Mouse (Mus musculus) limb, embryonic 14.5 days (tissue): ENCODE measurements at regions not wholly inside any gene's neighbourhood (a gene's known extent, or its start where the extent isn't known, plus 50 kb on each side); places are given as distances from the start of the nearest gene placed in this dataset.

Experiments
- ATAC-seq: fragments of 200-750 bp; cut with Nextera tagmentation; 2 replicates; pipeline ENCODE4 v1.8.0; 2017; ENCODE audit warnings: low read depth, moderate number of reproducible peaks, moderate TSS enrichment; ENCODE audit not compliant: low FRiP score
- DNase-seq: peaks from one replicate; pipeline ENCODE4 v3.0.0-alpha.2; 2015; ENCODE audit warnings: low spot score
- H3K27ac ChIP-seq: fragments of 300-500 bp; sonication (generic); replicated peaks from 2 replicates; pipeline ENCODE4 v1.5.1; 2014; ENCODE audit warnings: low read depth, mild to moderate bottlenecking, low read length, moderate library complexity, mixed read lengths
- H3K27me3 ChIP-seq: fragments of 300-500 bp; sonication (generic); 2 replicates; pipeline ENCODE4 v1.6.1; 2014; ENCODE audit warnings: low read length, mixed read lengths; ENCODE audit not compliant: control insufficient read depth, insufficient read depth
- H3K36me3 ChIP-seq: fragments of 300-500 bp; sonication (generic); 2 replicates; pipeline ENCODE4 v1.6.1; 2014; ENCODE audit warnings: mild to moderate bottlenecking, low read length, moderate library complexity, mixed read lengths; ENCODE audit not compliant: control insufficient read depth, insufficient read depth
- H3K4me1 ChIP-seq: fragments of 300-500 bp; sonication (generic); 2 replicates; pipeline ENCODE4 v1.6.1; 2014; ENCODE audit warnings: antibody characterized with exemption, low read length, mixed read lengths; ENCODE audit not compliant: control insufficient read depth, insufficient read depth
- H3K4me2 ChIP-seq: fragments of 300-500 bp; sonication (generic); replicated peaks from 2 replicates; pipeline ENCODE4 v1.6.1; 2014; ENCODE audit warnings: low read depth, mild to moderate bottlenecking, low read length, moderate library complexity; ENCODE audit not compliant: severe bottlenecking
- H3K4me3 ChIP-seq: fragments of 300-500 bp; sonication (generic); replicated peaks from 2 replicates; pipeline ENCODE4 v1.5.1; 2014; ENCODE audit warnings: low read length
- H3K9ac ChIP-seq: fragments of 300-500 bp; sonication (generic); 2 replicates; pipeline ENCODE4 v1.6.1; 2014; ENCODE audit warnings: mild to moderate bottlenecking, low read depth, low read length, moderate library complexity; ENCODE audit not compliant: severe bottlenecking
- H3K9me3 ChIP-seq: fragments of 300-500 bp; sonication (generic); 2 replicates; pipeline ENCODE4 v1.6.1; 2016; ENCODE audit warnings: low read length; ENCODE audit not compliant: control insufficient read depth
- POLR2A ChIP-seq: fragments of 200-500 bp; IDR thresholded peaks from 2 replicates; pipeline ENCODE4 v1.8.0; 2012; ENCODE audit warnings: inconsistent platforms, mild to moderate bottlenecking, moderate library complexity, borderline replicate concordance; ENCODE audit not compliant: insufficient read depth, insufficient read length; ENCODE audit errors: extremely low read depth
- WGBS: fragments of 180-500 bp; shearing (Covaris S2); extraction: QIAGEN DNeasy Blood & Tissue Kit; methylation state at CpG from one replicate; pipeline ENCODE4 v1.1.7; 2014; 5-methylcytosine and 5-hydroxymethylcytosine counted together

DNA sequence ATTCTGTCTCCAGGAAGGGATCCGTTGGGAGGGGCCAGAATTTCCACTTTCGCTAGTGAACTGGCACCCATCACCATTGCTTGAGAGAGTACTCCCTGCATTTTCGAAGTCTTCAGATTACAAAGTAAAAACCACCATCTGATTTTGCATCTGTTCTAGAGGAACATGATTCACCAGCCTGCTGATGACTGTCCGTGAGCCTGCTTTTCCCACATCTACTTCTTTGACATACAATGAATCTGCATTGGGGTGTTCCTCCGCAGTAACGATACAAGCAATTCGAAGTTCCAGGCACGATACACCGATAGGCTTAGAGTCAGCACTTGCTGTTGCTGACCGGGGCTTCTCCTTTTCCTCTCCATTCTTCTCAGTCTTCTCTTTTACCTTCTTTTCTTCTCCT, 285.1 kb upstream of the Gm4791 start:
- H3K4me1 ChIP-seq: no peaks in the 10 kb centered on the region
- H3K27me3 ChIP-seq: no peaks in the 10 kb centered on the region
- no peak overlapping the region for H3K4me3 ChIP-seq
- WGBS: 87% methylated on average over 10 of the region's 10 CpGs
- no peaks in the 10 kb centered on the region for H3K9me3 ChIP-seq
- TF ChIP-seq POLR2A: no peak
- no peak for ATAC-seq
- H3K27ac ChIP-seq: no peak overlapping the region
- DNase-seq: no peak
- no peak overlapping the region for H3K4me2 ChIP-seq
- H3K36me3 ChIP-seq: no peaks in the 10 kb centered on the region
- no peak overlapping the region for H3K9ac ChIP-seq

DNA sequence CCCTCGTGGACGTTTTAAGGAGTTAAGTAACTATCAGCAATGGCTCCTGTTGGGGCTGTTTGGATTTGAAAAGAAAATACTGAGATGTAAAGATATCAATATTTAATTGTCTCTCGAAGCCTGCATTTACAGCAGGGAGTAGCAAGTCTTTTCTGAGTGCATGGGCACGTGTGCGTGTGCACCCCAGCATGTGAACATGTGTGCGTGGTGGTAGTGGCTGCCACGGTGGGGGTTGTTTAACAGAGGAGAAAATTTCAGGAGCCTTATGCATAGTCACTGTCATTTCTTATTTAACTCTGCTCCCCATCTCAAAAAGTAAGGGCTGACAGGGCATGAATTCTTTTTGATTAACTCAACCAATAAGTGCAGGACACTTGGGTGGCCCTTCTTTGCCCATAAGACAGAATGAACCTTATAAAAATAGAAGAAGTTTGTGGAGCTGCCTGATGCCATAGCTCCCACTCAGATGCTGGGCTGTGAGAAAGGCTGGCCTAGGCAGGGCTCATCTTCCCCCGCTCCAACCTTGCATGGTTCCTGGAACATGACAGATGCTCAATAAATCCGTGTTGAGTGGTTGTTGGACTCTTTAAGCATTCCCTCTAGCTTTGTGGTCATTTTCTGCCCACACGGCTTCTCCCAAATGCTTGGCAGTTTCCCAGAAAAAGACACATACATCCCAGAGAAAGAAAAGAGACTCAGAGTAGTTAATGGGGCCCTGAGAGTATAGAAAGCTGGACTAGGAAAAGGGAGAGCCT, 294.2 kb upstream of the Gm4791 start:
- DNase-seq (peak; percentile 7), ATAC-seq (no peak)
- H3K9me3 ChIP-seq: no peaks in the 10 kb centered on the region
- no peak for TF ChIP-seq POLR2A
- no peak overlapping the region for H3K4me2 ChIP-seq
- no peaks in the 10 kb centered on the region; the same call in 1 of the 2 replicates for H3K4me1 ChIP-seq
- no peaks in the 10 kb centered on the region for H3K36me3 ChIP-seq
- H3K4me3 ChIP-seq: no peak overlapping the region
- no peak overlapping the region for H3K27ac ChIP-seq
- 63% methylated on average over 10 of the region's 10 CpGs for whole genome bisulfite sequencing
- no peak overlapping the region for H3K9ac ChIP-seq
- H3K27me3 ChIP-seq: peaks cover 10% of the 10 kb centered on the region; the same call in 1 of the 2 replicates

GRCm38 (mm10) chr9:46703674-46704073, 294.9 kb upstream of the Gm4791 start:
- TF ChIP-seq POLR2A: no peak
- H3K4me2 ChIP-seq: no peak overlapping the region
- H3K4me3 ChIP-seq: no peak overlapping the region
- no peak overlapping the region for H3K27ac ChIP-seq
- no peak overlapping the region for H3K9ac ChIP-seq
- H3K36me3 ChIP-seq: no peaks in the 10 kb centered on the region
- H3K4me1 ChIP-seq: no peaks in the 10 kb centered on the region; the same call in 1 of the 2 replicates
- no peaks in the 10 kb centered on the region for H3K9me3 ChIP-seq
- ATAC-seq (no peak), DNase-seq (no peak)
- WGBS: 59% methylated on average over 8 of the region's 8 CpGs
- H3K27me3 ChIP-seq: peaks cover 10% of the 10 kb centered on the region; the same call in 1 of the 2 replicates

DNA sequence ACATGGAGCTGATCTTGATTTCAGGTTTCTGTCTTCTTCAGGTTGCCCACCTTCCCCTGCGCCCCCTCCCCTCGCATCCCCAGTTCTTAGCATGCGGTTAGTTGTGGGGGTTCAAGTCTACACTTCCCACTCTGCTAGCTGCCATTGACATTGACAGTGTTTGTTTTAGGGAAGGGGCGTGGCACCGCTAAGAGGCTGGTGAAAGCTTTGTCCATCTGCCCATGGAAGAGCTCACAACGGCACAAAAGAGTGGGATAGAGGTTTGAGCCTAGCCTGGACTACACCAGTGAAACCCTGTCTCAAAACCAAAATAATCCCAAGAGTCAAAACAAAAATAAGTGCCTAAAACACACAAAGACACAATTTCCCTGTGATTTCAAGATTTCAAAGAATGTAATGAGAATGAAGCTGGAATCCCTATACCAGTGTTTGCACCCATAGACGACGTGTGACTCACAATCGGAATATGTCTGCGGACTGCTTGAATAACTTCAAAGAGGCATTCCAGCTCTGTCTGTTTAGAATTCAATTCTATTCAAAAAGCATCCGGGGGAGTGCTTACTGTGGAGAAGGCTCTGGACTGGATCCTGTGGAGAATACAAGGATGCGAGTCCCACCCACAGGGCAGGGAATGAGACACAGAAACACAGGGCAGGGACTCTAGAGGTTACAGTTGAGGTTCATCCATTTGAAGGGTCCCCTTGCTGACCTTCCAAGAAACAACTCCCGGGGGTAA, 295.5 kb upstream of the Gm4791 start:
- ATAC-seq (no peak), DNase-seq (no peak)
- peaks cover 10% of the 10 kb centered on the region; the same call in 1 of the 2 replicates for H3K27me3 ChIP-seq

GRCm38 (mm10) chr9:46702053-46702900, 296.3 kb upstream of the Gm4791 start:
- ATAC-seq (no peak), DNase-seq (no peak)
- Histone ChIP-seq H3K9ac (no peak overlapping the region), H3K27me3 (peaks cover 10% of the 10 kb centered on the region; the same call in 1 of the 2 replicates), H3K36me3 (no peaks in the 10 kb centered on the region), H3K27ac (no peak overlapping the region), H3K4me1 (no peaks in the 10 kb centered on the region; the same call in 1 of the 2 replicates), H3K4me2 (no peak overlapping the region), H3K4me3 (no peak overlapping the region), H3K9me3 (no peaks in the 10 kb centered on the region)
- WGBS: 31% methylated on average over 16 of the region's 16 CpGs
- TF ChIP-seq POLR2A: no peak

More for the DNA sequence above, 295.5 kb upstream of the Gm4791 start:
- Histone ChIP-seq H3K9ac (no peak overlapping the region), H3K4me3 (no peak overlapping the region), H3K27ac (no peak overlapping the region), H3K36me3 (no peaks in the 10 kb centered on the region), H3K4me2 (no peak overlapping the region), H3K9me3 (no peaks in the 10 kb centered on the region), H3K4me1 (no peaks in the 10 kb centered on the region; the same call in 1 of the 2 replicates)
- no peak for TF ChIP-seq POLR2A
- WGBS: 76% methylated on average over 13 of the region's 13 CpGs
